Comparison of ENCODE assay signal across 8 mouse cellular contexts in genomic region chr10:62725771-62726687, GRCm38 (mm10). TPM values are rescaled to one million over a fixed set of nuclear protein-coding genes. Genes with fewer than 3 reads are reported as not detected.
DNase-seq lines count a peak whose midpoint lies in the region; ATAC-seq and TF ChIP-seq lines count a peak whose summit lies in the region.

Gene Stox1, minus strand, starts transcription at chr10:62726128.

- ATAC-seq in inflammation-experienced regulatory T-cells, adult 6 months, result peak; percentile 52
- peak; percentile 49 for ATAC-seq in megakaryocyte, adult 5-6 weeks (ENCODE audit: poor library complexity, severe bottlenecking)
- ATAC-seq in monocyte, adult 5-6 weeks (replicated peaks; ENCODE audit: insufficient number of reproducible peaks, low FRiP score, low TSS enrichment, poor library complexity, severe bottlenecking), result no peak

- H3K27ac ChIP-seq in gastrocnemius, adult 2 months, result no peak within 1 kb of the TSS

- intact Hi-C loops in gastrocnemius, adult 2 months (cut with DNase I), result no loop called here

- peak; percentile 18 for DNase-seq in WW6 (ENCODE audit: low read depth, low spot score)
- peak; percentile 67 to 69 for DNase-seq in cerebellum, postnatal 14 days
- peak; percentile 70 for DNase-seq in gastrocnemius, adult 2 months
- peak; percentile 25 to 50 for DNase-seq in left cerebral cortex, adult 9 months (ENCODE audit: low spot score in 2 of 2)
- DNase-seq in right cerebral cortex, postnatal 25 days, result peak; percentile 78

- H3K4me3 ChIP-seq in gastrocnemius, adult 2 months, result peak within 1 kb of the TSS; percentile 91

- peak; percentile 52 for TF ChIP-seq CTCF in gastrocnemius, adult 2 months (IDR thresholded peaks at IDR 0.05)

RNA-seq across cellular contexts. Expression of gene Stox1, which starts in this region (rescaled TPM):
- under 1 TPM; 0.22 to 0.33 TPM for total RNA-seq in gastrocnemius, adult 2 months (2021)
- polyA plus RNA-seq in inflammation-experienced regulatory T-cells, adult 6 months (2017; shearing (Covaris generic)), result 1 to 10 TPM; 1.1 to 1.9 (median 1.7) TPM
- total RNA-seq in megakaryocyte, adult 5-6 weeks (2015), result 0.69 TPM in 1 of 2 replicates, not detected in the other
- total RNA-seq in megakaryocyte, adult 5-6 weeks (2017), result not detected in 2 replicates
- total RNA-seq in monocyte, adult 5-6 weeks (2017), result 1.7 TPM in 1 of 3 replicates, not detected in the others

Comparison
In these comparisons a context has a peak if more than half of its experiments do, and no peak if none do; other contexts are left out.
1. Peak in DNase-seq and H3K4me3 ChIP-seq in gastrocnemius, adult 2 months; RNA of the gene not detected or under 1 TPM.
2. Peak in ATAC-seq in megakaryocyte, adult 5-6 weeks; RNA of the gene not detected or under 1 TPM.
3. DNase-seq: peak in every context shown above with its lines; median percentile 78 in right cerebral cortex, postnatal 25 days; 70 in gastrocnemius, adult 2 months; 68 in cerebellum, postnatal 14 days; 38 in left cerebral cortex, adult 9 months; 18 in WW6.